Mouse (Mus musculus) heart, postnatal 25 days (tissue): ENCODE results near the gene Fam78b. TPM values are rescaled to one million over a fixed set of nuclear protein-coding genes. Genes with fewer than 3 reads are reported as not detected.

ENCODE experiments used
- DNase-seq: peaks from one replicate; pipeline ENCODE4 v3.0.0; 2022; ENCODE audit warnings: low spot score
- intact Hi-C: fragments of 180-260 bp; cut with DNase I; formaldehyde crosslinking; loops from one replicate; pipeline ENCODE4 v1.15.1; 2025
- total RNA-seq, 2 experiments: library from RNA; stranded (reverse); gene quantifications; 2 replicates each; pipeline ENCODE4 v1.2.3; 2021

Gene Fam78b
- total RNA-seq, 2 experiments from 2014 or later: 2.8 to 4.1 TPM

DNA sequence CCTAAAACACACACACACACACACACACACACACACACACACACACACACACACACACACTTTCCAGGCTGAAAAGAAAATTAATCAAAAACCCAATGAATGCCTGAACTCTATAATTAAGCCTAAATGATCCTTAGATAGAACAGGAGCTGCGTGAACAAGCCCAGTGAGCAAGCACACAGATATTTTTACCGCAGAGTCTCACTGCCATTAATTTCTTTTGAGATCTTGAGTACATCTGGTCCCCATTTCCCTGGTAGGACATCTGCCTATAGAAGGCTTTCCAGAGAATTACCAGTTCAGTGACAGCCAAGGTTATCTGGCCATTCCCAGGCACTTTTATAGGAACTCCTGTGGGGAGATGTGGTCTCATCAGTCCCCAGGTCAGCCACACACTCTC, 82.0 kb downstream of the Fam78b start:
- intact Hi-C loops: no loop called here

DNA sequence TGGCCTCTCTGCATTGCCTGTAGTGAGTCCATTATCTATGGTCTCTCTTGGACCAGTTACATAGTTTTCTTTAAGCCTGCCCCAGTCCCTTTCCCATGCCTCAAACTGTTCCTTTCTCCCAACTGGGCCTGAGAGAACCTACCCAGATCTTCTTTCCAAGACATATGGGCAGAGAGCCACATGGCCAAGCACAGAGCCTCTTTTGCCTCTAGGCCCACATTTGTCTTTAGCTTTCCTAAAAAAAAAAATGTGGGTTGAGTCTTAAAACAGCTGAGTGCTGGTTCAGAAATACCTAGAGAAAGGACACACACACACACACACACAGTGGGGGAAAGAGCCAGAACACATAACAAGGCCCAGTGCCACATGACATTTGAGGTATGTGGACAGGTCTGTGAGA, 83.1 kb downstream of the Fam78b start:
- intact Hi-C loops: no loop called here
- no peak for DNase-seq

More for the DNA sequence above, 82.0 kb downstream of the Fam78b start:
- DNase-seq: no peak

DNA sequence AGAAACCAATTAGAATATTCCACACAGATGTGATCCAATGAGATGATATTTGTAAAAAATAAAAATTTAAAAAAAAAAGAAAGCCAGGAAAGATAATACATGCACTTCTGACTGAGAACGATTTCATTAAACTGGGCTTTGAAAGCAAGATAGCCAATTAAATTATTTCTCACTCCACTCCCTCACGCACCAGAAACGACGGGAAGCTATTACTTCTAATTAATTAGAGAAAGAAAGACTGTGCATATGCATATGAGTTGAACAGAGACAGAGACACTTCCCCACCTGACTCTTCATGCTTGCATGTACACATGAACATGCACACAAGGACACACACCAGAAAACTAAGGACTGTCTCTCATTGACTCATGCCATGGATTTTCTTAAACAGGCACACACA, 84.2 kb downstream of the Fam78b start:
- DNase-seq: no peak
- intact Hi-C loops: no loop called here

DNA sequence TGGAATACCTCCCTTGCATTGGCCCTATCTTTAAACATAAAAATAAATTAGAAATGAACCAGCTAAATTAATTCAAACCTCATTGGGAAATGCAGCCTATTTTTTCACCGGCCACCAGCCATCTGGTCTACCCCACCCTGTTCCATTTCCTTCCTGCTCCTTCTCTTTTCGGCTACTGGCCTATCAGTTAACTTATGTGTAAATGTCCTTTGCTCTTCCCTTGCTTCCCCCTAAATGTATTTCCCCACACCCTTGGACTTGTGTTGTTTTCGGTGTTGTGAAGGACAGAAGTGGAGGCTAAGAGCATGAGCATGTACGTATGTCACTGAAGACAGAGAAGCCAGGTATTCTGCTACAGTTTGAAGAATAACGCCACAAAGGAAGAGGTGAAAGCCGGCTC, 89.2 kb downstream of the Fam78b start:
- no peak for DNase-seq
- intact Hi-C loops: no loop called here

DNA sequence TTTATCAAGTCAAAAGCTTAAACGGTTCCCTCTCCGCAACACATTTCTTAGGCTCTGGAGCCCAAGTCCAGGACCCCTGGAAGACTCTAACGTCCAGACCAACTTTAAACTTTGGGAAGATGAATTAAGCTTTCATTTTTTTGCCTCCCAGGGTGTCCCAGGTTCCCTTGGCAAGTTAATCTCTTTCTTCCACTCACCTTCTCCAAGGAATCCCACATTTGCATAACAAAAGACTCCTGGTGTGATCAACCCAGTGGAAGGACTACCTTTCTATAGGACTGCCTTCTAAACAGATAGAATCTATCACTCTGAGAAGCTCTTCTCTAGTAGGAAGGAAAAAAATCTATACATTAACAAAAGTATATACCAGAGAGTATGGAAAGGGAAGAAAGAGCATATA, 92.3 kb downstream of the Fam78b start:
- DNase-seq: no peak
- intact Hi-C loops: no loop called here

DNA sequence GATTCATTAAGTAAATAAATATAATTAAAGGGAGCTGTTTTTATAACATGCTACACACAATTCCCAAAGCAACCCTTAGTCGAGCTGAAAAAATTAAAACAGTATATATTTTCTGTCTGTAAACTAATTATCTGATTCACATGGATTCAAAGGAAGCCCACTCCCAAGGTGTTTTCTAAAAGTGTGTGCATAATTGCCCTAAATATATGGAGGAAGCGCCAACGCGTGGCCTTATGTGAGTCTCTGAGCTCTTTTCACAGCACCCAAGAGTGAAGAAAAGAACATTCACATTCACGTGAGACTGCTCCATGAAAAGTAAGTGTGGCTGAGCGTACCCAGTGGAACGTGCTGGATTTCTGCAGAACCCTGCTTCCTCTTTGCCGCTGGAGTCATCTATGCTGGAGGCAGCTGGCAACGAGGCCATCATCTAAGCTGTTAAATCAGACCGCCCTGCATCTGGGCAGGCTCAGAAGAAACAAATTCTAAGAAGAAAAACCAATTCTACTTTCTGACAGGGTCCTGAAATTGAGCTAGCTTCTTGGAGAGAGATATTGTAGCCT, 93.5 kb downstream of the Fam78b start:
- intact Hi-C loops: no loop called here
- no peak for DNase-seq

DNA sequence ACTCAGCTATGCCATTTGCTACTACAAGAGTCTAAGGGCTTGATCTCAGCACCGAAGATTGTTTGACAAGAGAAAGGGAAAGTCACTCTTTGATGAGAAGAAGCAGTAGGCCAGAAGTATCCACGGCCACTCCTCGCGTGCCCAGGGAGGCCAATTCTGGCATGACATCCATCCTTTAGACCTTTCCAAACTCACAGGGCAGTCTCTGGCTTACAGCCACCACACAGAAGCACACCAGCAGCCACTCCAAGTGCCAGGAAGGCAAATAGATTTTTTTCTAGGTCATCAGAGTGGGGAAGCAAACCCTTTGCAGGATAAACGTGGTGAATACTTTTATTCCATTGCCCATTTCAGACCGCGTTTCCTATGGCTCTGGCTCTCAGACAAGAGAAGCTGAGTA, 97.5 kb downstream of the Fam78b start:
- intact Hi-C loops: no loop called here
- DNase-seq: no peak

DNA sequence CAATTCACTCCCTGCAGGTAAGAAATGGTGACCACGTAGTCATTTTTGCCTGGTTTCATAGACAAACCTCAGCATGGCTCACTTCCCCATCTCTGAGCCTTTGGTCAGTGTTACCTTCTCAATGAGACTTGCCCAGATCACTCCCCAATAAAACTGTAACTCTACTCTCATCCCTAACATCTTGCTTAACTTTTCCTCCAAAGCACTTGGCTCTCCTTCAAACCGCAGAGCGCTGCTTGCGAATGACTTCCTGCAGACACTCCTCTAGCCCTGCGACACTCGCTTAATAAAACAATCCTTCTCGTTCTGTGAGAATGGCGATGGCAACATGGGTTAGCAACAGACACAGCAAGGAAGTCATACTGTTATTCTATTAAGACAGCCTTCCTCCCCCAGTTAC, 100.8 kb downstream of the Fam78b start:
- intact Hi-C loops: no loop called here

DNA sequence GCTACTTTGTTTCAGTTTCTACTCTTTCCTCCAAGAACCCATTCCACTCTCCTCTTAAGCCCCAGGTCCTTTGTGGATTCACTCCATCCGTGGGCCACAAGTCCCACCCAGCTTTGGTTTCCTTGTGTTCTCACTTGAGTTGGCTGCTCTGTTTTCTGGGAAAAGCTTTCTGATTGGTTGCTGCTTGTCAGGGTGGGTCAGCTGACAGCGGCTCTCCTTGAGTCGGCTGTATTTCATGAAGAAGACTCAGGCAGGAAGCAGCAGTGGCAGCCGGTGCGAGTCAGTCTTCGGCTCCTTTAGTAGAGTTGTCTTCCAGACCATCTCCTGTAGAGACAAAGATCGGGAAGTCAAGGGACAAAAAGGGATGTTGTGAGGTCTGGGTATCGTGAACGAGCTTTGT, 101.3 kb downstream of the Fam78b start:
- no peak for DNase-seq
- intact Hi-C loops: no loop called here

More for the DNA sequence above, 100.8 kb downstream of the Fam78b start:
- DNase-seq: no peak

DNA sequence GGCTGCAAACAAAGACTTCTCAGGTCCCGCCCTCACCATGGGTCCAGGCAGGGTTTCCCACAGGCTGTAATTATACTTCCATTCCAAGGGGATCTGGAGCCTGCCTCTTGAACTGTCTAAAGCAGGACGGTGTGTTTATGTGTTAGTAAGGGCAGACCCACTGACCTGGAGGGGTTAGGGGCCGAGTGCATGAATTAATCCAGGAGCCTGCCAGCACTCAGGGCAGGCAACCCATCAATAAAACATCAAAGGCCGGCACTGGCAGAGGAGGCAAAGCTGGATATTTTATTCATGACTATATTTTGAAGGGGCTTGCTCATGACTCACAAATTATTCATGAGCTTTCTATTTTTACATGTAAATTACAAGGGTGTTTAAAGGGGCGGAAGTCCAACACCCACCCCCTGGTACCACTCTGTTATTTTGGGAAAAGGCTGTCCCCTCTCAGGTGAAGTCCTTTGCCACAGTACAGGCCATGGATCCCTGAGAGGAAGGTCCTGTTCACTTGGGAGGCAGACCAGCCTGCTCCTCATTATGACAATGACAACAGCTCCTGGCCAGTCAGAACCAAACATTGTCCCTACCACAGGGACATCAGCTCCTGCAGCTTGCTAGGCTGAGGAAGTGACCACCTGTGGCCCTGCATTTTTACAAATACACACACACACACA, 103.9 kb downstream of the Fam78b start:
- DNase-seq: no peak
- intact Hi-C loops: no loop called here

DNA sequence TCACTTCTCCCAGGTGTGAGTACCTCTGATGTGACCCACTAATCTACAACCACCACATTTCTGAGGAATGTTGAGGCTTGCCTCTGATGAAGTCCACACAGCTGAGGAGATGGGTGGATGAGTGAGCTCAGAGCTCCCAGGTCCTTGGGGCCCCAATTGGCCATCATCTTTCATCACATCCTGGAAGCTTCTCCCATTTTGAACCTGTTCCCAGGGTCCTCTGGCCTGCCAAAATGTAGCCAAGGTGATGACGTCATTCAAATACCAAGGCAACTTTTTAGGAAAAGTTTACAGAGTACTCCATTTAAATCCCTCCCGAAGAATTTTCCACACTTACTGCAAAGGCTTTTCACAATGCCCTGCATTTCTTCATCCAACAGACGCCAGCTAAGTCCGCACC, 104.7 kb downstream of the Fam78b start:
- DNase-seq: no peak
- intact Hi-C loops: no loop called here

DNA sequence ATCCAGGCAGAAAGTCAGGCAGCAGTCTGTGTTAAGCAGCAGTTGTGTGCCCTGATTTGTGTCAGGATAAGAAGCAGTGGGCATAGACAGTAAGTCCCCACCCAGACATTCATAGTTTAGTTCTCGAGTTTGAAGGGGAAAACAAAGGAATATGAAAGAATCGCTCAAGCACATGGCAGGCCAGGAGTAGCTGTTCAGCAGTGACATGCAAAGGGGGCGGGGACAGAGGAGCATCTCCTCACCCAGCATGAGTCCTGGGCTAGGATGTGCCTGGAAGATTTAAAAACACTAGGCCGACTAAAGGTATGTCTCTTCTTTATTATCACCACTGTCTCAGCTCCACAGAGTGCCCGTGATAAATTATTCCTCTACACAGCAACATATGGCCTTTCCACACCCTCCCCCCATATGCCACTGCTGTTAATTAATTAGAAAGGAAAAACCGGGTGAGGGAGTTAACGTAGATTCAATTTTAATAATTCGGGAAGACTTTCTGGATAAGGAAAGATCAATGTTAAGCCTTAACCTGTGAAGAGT, 107.8 kb downstream of the Fam78b start:
- intact Hi-C loops: no loop called here
- no peak for DNase-seq

DNA sequence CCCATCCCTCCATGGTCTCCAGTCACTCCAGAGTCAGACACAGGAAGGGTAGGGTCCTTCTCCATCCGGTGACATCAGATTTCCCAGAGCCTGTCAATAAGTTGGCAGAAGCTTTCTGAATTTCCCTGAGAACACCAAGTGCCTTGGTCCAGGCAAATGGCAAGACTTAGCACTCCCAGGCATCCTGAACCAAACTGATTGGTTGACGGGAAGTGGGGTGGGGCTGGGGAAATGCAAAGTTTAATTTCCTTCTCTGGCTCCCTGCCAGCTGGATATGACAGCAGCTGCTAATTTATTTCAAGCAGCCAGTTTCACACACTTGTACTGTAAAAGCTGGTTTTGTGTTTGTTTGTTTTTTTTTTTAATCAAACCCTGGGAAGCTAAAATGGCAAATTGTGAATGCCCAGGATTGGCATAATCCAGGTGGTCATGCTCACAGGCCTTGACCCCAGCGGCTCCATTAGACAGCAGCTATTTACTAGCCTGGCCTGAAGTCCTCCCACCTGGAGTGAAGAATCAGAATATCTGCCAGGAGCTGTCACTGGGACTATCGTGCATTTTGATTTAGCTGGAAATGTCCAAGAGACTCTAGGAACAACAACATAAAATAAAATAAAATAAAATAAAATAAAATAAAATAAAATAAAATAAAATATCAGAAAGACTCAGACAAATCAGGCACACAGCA, 113.3 kb downstream of the Fam78b start:
- no peak for DNase-seq
- intact Hi-C loops: no loop called here

DNA sequence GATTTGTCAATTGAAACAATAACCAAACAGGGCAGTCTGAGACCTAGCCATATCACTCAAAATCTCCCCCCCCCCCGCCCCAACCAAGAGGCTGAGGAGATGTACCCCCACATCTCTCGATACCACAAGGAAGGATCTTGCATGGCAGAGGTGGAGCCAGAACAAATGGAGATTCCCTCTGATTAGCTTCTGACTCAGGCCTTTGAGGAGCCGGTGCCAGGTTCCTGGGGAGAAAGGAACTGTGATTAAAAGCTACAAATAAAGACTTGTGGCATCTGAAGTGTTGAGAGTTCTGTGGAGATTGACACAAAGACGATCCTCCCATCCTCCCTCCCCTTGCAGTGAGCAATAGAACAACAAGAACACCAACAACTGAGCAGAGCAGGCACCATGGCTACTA, 113.9 kb downstream of the Fam78b start:
- DNase-seq: no peak
- intact Hi-C loops: no loop called here

DNA sequence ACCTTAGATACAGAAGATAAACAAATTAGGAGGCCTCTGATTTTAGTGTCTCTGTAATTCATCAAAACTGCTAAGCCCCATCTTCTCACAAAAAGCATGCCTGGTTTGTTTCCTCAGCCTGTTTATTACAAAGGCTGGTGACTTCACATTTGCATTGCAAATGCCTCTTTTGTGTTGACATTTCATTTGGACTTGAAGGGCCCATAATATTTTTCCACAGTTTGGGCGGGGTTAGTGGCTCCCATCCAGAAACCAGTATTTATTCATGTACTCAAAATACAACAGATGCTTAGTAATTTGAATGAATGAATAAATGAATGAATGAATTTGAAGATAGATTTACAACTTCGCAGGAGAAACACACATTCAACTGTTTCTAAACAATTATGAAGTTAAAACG, 115.5 kb downstream of the Fam78b start:
- no peak for DNase-seq
- intact Hi-C loops: no loop called here

DNA sequence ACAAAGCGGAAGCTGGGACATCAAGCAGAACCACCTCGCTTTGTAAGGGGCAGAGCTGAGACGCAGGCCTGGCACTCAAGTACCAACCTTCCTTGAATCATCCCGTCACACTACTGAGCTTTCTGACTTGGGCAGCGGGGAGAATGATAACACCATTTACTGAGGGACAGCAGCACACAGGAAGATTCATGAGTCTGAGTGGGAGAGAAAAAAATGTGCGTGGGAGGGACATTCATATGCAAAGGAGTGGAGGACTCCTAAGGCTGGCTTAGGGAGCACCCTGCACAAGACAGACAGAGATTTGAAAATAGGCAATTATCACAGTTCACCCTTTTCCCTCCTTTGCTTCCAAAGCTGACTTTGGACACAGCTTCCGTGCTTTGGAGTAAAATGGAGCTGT, 117.8 kb downstream of the Fam78b start:
- intact Hi-C loops: no loop called here
- DNase-seq: no peak

DNA sequence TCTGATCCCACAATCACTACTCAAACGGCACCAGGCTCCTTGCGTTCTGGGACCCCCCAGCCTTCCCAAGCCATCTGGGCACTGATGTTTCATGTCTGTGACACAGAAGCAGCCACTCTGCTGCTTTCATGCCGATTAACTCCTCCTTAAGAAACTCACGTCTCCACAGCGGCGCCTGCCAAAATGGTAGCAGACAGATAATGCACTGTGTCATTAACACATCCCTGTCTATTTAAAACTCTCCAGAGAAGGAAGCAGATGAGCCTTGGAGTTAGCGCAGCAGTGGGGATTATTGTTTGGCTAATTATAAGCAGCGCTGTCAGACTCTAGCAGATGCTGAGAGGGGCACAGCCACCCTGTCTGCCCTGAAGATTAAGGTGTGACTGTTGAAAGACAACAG, 118.2 kb downstream of the Fam78b start:
- intact Hi-C loops: no loop called here
- DNase-seq: no peak

DNA sequence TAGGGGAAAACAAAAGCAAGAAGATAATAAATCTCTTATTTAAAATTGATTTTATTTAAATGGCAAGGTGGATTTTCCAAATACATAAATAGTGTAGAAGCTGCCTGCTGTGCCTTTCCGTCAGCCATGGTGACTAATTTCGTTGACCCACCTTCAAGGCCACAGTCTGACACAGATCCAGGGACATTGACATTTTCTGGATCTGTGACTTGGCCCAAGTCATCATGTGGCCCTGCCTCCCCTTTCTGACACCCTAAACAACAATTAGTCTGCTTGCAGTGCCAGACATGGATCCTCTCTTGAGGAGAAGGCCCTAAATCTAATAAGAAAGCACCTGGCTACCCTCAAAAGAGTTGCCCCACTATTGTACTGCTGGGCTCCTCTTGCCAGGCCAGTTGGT, 121.2 kb downstream of the Fam78b start:
- no peak for DNase-seq
- intact Hi-C loops: no loop called here

DNA sequence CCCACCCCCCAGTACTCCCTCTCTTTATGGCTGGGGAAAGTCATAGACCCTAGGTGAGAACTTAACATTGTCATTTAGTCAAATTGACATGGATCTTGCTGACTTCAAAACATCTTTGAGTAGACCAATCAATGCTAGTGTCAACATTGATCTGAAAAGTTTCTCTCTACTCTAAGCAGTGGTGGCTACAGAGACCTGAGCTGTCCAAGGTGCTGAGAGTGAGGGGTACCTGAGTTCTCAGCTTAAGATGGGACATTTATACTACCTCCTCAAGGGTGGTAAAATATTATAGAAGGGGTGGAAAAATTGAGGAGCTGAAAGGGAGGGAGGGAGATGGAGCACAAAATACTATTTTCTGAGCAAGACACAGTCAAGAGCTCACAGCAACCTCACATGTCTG, 122.3 kb downstream of the Fam78b start:
- DNase-seq: no peak
- intact Hi-C loops: no loop called here

DNA sequence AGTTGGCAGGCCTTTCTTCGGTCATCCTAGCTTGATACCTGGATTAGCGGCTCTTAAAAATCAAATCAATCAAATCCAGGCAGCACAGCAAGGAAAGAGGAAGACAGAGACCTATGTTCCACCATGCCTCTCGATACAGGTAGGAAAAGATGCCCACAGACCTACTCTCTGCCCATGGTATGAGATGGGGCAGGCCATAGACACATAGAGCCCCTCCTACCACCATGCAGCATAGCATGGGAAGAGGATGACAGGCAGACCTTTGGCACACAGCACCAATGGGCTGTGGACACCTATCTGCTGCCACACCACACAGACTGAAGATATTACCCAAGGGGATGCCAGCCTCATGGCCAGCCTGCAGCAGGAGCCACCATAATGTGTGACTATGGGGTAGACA, 124.7 kb downstream of the Fam78b start:
- intact Hi-C loops: no loop called here
- DNase-seq: no peak

DNA sequence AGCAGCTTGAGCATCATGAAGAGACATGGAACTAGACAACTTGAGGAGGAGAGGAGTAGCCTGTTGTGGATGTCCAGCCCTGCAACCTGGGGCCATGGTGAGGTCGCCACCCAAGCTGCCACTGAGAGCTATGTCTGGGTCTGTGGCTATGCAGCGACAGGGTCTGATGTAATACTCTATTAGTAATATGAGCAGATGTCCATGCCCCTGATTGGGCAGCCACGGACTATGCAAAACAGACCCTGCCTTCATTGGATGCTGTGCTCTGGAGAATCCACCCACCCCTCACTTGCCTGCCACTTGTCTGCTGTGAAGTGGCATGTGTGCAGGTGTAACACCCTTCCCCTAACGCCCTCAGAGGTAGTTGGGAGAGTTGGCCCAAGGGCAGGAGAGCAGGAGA, 125.1 kb downstream of the Fam78b start:
- no peak for DNase-seq
- intact Hi-C loops: no loop called here
